Mouse (Mus musculus) midbrain, embryonic 10.5 days (tissue): ENCODE data around the gene Polrmt. TPM values are rescaled to one million over a fixed set of nuclear protein-coding genes. Genes with fewer than 3 reads are reported as not detected.

ENCODE experiments used
- DNase-seq: peaks from one replicate; pipeline ENCODE4 v3.0.0-alpha.2; 2017; ENCODE audit warnings: low spot score
- H3K27ac ChIP-seq: fragments of 300-500 bp; sonication (generic); replicated peaks from 2 replicates; pipeline ENCODE4 v1.5.1; 2016; ENCODE audit warnings: mild to moderate bottlenecking
- H3K27me3 ChIP-seq: fragments of 300-500 bp; sonication (generic); 2 replicates; pipeline ENCODE4 v1.6.1; 2016; ENCODE audit warnings: low read depth, mild to moderate bottlenecking; ENCODE audit not compliant: poor library complexity, severe bottlenecking
- H3K36me3 ChIP-seq: fragments of 300-500 bp; sonication (generic); 2 replicates; pipeline ENCODE4 v1.6.1; 2016; ENCODE audit warnings: mild to moderate bottlenecking, moderate library complexity
- H3K4me1 ChIP-seq: fragments of 300-500 bp; sonication (generic); 2 replicates; pipeline ENCODE4 v1.6.1; 2016
- H3K4me3 ChIP-seq: fragments of 300-500 bp; sonication (generic); 2 replicates; pipeline ENCODE4 v1.5.1; 2016; ENCODE audit warnings: mild to moderate bottlenecking, moderate library complexity
- H3K9me3 ChIP-seq: fragments of 300-500 bp; sonication (generic); replicated peaks from 2 replicates; pipeline ENCODE4 v1.6.1; 2016; ENCODE audit warnings: mild to moderate bottlenecking
- WGBS: fragments of 180-500 bp; shearing (Covaris S2); methylation state at CpG from one replicate; pipeline ENCODE4 v1.1.7; 2016; 5-methylcytosine and 5-hydroxymethylcytosine counted together
- polyA plus RNA-seq: library from polyadenylated mRNA; unstranded; fragments of >200 nt; fragmentation: Nextera tagmentation; extraction: Ambion mirVana; gene quantifications from 2 replicates; pipeline ENCODE4 v1.2.1, GENCODE M21; 2016

The Polrmt gene
- polyA plus RNA-seq, 1 experiment from 2014 or later = 48.6 TPM

DNA sequence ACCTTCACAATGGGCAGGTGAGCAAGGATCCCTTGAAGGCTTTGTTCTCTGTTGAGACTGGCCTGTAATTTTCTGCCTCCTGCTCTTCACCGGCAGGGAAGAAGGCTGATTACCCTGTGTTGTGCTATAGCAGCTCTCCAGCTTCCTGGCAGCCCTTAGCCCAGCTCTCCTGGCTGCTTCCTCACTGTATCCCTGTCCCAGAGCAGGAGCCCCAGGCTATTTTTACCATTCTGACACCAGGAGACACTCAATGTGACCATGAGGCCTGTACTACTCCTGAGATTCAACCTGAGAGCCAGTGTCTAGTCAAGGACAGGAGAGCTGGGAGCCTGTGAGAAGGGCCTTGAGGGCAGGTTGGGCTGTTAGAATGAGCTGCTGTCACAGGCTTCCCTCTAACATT is 59.7 kb downstream of the Polrmt start:
- H3K27me3 ChIP-seq = no peaks in the 10 kb centered on the region
- H3K4me3 ChIP-seq = no peak overlapping the region
- peaks cover 21% of the 10 kb centered on the region for H3K4me1 ChIP-seq
- no peak overlapping the region for H3K27ac ChIP-seq
- WGBS = 100% methylated on average over 1 of the region's 1 CpGs
- no peaks in the 10 kb centered on the region for H3K9me3 ChIP-seq
- H3K36me3 ChIP-seq = peaks cover 65% of the 10 kb centered on the region
- no peak for DNase-seq

DNA sequence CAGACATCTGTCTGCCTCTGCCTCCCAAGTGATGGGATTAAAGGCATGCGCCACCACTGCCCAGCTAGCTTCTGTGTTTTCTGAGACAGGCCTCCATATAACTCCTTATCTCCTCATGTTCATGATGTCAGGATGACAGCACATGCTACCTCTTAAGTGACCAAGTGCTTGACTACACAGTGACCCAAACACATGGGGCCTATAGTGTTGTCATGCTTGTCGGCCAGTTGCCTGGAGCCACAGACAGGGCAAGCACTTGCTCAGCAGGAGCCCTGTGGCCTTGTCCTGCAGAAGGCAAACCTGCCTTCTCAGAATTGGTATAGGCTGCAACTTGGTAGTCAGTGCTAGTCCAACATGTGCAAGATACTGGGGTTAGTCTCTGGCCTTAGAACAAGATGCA is 60.2 kb downstream of the Polrmt start:
- Histone ChIP-seq H3K4me1 (peaks cover 24% of the 10 kb centered on the region), H3K4me3 (no peak overlapping the region), H3K36me3 (peaks cover 65% of the 10 kb centered on the region), H3K27me3 (no peaks in the 10 kb centered on the region), H3K9me3 (no peaks in the 10 kb centered on the region), H3K27ac (no peak overlapping the region)
- no peak for DNase-seq
- WGBS = 93% methylated on average over 2 of the region's 2 CpGs

Other genes with a start within 250 kb of the Polrmt start
- gene Plpp2, start 212.8 kb downstream of the Polrmt start, polyA plus RNA-seq = 19.8 and 23.6 TPM in 2 replicates
- 69.9 and 72.8 TPM in 2 replicates for gene Mier2, start 191.4 kb downstream of the Polrmt start, polyA plus RNA-seq
- gene Theg, start 159.2 kb downstream of the Polrmt start, polyA plus RNA-seq = not detected in 2 replicates
- 0.06 and 0.11 TPM in 2 replicates for gene C2cd4c, start 132.6 kb downstream of the Polrmt start, polyA plus RNA-seq
- 18.5 and 20.1 TPM in 2 replicates for gene Shc2, start 108.7 kb downstream of the Polrmt start, polyA plus RNA-seq
- not detected in 2 replicates for gene Odf3l2, start 100.8 kb downstream of the Polrmt start, polyA plus RNA-seq
- gene Madcam1, start 82.0 kb downstream of the Polrmt start, polyA plus RNA-seq = 0.89 and 1.1 TPM in 2 replicates
- gene Tpgs1, start 77.2 kb downstream of the Polrmt start, polyA plus RNA-seq = 68.3 and 74.9 TPM in 2 replicates
- gene Cdc34, start 64.4 kb downstream of the Polrmt start, polyA plus RNA-seq = 223 and 270 TPM in 2 replicates
- gene Gzmm, start 57.6 kb downstream of the Polrmt start, polyA plus RNA-seq = 0.98 and 1.0 TPM in 2 replicates
- gene Bsg, start 42.1 kb downstream of the Polrmt start, polyA plus RNA-seq = 607 and 655 TPM in 2 replicates
- gene Hcn2, start 29.9 kb downstream of the Polrmt start, polyA plus RNA-seq = 0.05 TPM in 2 replicates
- gene Fgf22, start 8.5 kb upstream of the Polrmt start, polyA plus RNA-seq = 0.27 and 0.42 TPM in 2 replicates
- gene Rnf126, start 20.4 kb upstream of the Polrmt start, polyA plus RNA-seq = 109 and 118 TPM in 2 replicates
- gene Fstl3, start 30.7 kb upstream of the Polrmt start, polyA plus RNA-seq = 1.1 and 1.8 TPM in 2 replicates
- gene Prss57, start 44.4 kb upstream of the Polrmt start, polyA plus RNA-seq = 0.05 TPM in 1 of 2 replicates, not detected in the other
- 130 and 153 TPM in 2 replicates for gene Palm, start 47.0 kb upstream of the Polrmt start, polyA plus RNA-seq
- 0.46 and 0.67 TPM in 2 replicates for gene Misp, start 74.4 kb upstream of the Polrmt start, polyA plus RNA-seq
- 296 and 334 TPM in 2 replicates for gene Ptbp1, start 107.8 kb upstream of the Polrmt start, polyA plus RNA-seq
- 8.0 and 13.5 TPM in 2 replicates for gene Prtn3, start 127.9 kb upstream of the Polrmt start, polyA plus RNA-seq
- 110 and 169 TPM in 2 replicates for gene Plppr3, start 128.1 kb upstream of the Polrmt start, polyA plus RNA-seq
- gene Elane, start 139.7 kb upstream of the Polrmt start, polyA plus RNA-seq = 0.16 and 0.46 TPM in 2 replicates
- gene Cfd, start 144.3 kb upstream of the Polrmt start, polyA plus RNA-seq = not detected in 2 replicates
- gene Med16, start 162.3 kb upstream of the Polrmt start, polyA plus RNA-seq = 69.8 and 70.8 TPM in 2 replicates
- 2.0 and 5.5 TPM in 2 replicates for gene Gm26602, start 164.3 kb upstream of the Polrmt start, polyA plus RNA-seq
- 1.0 and 1.2 TPM in 2 replicates for gene Kiss1r, start 170.4 kb upstream of the Polrmt start, polyA plus RNA-seq
- gene R3hdm4, start 174.6 kb upstream of the Polrmt start, polyA plus RNA-seq = 126 and 154 TPM in 2 replicates
- 12.5 and 13.4 TPM in 2 replicates for gene Arid3a, start 180.5 kb upstream of the Polrmt start, polyA plus RNA-seq
- gene Wdr18, start 213.6 kb upstream of the Polrmt start, polyA plus RNA-seq = 136 and 155 TPM in 2 replicates
- 0.25 and 0.30 TPM in 2 replicates for gene Grin3b, start 224.1 kb upstream of the Polrmt start, polyA plus RNA-seq
- 11.0 TPM in 2 replicates for gene Tmem259, start 237.7 kb upstream of the Polrmt start, polyA plus RNA-seq
- gene Cnn2, start 242.0 kb upstream of the Polrmt start, polyA plus RNA-seq = 198 and 199 TPM in 2 replicates
- gene Abca7, start 249.9 kb upstream of the Polrmt start, polyA plus RNA-seq = 3.2 and 4.8 TPM in 2 replicates